Mouse (Mus musculus): Measurements from ENCODE around the gene Erp44. TPM values are rescaled to one million over a fixed set of nuclear protein-coding genes. Genes with fewer than 3 reads are reported as not detected.

Erp44 gene
- 10 to 100 TPM; 34.2 to 35.2 TPM for total RNA-seq (2021)
- long read RNA-seq, transcript Erp44-201 (12 exons, 2,624 nt), result major isoform, 48 of 54 reads
- long read RNA-seq, partial matches to known transcripts, result 2 of 54 reads
- long read RNA-seq, other reads (novel, unspliced or antisense), result 4 of 54 reads

DNA sequence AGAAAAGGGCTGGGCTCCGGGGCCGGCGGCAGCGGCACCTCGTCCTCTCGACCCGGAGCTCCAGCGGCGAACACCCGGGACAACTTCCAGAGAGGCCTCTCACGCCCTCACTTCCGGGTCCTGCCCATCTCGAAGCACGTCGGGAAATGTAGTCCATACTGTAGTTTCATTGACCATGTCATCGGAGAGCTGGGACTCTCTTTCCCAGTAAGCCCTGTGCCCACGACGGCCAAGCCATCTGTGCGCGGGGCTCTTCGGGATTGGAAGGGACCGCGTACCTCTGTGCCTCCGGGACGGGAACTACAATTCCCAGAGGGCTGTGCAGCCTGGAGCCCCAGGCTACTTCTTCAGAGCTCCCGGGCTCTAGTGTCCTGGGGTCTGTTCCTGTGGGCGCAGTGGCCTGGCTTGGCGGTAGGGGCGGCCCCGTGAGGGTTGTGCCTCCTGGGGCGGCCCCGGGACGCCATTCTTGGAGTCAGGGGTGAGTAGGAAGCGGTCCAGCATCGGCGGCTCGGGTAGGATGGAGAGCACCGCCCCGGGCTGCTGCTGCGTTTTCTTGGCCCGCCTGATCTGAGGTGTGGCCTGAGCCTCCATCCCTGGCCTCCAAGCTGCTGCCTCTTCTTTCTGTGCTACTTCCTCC is at the start of gene Erp44, which contains the start of gene Invs:
TSS of gene Erp44 (minus strand) at position 61 of the 637 bp plus-strand sequence.
TSS of gene Invs (plus strand) at position 263 of the 637 bp plus-strand sequence.
- peak; percentile 91 to 92 for DNase-seq (ENCODE audit: low spot score in 2 of 2)

DNA sequence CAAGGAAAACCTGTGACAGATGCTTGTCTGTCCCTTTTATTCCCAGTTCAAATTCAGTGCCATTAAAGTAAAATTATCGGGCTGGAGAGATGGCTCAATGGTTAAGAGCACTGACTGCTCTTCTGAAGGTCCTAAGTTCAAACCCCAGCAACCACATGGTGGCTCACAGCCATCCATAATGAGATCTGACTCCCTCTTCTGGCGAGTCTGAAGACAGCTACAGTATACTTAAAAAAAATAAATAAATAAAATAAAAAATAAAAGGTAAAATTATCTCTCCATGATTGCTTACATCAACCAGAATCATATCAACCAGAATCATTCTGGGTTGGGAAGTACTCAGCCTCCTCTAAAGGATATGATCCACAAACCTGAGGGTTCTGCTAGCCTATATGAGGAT is 48.7 kb upstream of the Erp44 start:
- no peak for DNase-seq (ENCODE audit: low spot score in 2 of 2)

DNA sequence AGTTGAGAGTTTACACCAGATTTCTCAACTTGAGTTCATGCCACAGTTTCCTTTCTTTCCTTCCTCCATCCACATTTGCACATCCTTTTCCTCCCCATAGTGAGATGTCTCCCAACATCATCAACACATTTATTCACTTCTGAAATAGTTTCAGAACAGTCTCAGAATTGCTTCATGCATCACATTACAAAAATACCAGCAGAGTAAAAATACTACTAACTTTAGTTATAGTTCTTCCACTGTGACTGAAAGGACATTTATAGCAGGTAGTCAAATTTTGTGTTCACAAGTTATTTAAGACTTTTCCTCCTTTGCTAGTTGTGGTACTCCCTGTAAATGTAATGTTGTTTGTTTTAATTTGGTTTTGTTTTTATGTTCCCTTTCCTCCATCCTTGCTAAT is 47.8 kb upstream of the Erp44 start:
- DNase-seq (ENCODE audit: low spot score in 2 of 2), result no peak

DNA sequence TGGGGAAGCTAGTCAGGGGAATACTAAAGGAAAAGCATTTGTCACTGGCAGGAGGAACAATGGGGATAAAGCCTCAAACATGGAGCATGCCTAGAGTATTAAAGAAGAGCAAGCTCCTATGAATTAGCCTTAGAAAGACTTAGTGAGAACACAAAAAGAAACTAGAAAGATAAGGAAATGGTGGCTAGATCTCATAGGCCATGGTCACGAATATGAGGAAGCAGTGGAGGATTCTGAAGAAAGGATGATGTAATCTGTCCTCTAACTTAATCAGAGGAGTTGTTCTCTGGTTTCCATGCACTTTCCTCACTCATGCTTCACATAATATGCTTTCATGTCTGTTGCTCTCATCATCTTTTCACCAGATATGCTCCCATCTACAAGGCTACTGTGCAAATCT is 42.7 kb upstream of the Erp44 start:
- DNase-seq (ENCODE audit: low spot score in 2 of 2), result no peak

DNA sequence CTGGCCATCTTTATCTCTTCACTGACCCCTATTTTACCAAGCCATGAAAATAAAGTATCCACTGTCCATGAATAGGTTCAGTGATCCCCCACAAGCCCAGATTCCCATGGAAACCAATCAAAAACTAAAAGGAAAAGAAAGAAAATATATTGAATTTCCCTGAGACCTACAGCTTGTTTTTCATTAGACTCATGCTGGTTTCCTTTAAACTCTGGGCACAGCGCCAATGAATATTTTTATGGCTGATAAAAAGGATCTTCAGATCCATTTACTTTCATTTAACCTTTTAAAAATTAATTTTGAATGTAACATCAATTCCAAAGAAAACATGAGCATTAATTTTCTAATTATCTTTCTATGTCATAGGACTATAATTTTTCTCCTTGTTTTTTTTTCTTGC is 41.9 kb upstream of the Erp44 start:
- DNase-seq (ENCODE audit: low spot score in 2 of 2), result no peak

DNA sequence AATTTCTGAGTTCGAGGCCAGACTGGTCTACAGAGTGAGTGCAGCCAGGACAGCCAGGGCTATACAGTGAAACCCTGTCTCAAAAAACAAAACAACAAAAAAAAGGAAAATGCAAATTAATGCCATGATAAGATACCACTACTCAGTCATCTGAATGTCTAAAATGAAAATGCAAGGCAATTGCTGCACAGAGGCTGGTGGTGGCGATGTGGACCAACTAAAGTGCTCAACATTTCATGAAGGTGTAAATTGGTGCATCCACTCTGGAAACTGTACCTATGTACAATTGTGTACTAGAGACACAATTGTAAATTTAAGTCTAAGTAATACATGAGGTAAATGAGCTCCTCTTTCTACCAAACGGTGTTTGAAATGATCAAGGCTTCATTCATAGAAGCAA is 36.7 kb upstream of the Erp44 start:
- no peak for DNase-seq (ENCODE audit: low spot score in 2 of 2)

DNA sequence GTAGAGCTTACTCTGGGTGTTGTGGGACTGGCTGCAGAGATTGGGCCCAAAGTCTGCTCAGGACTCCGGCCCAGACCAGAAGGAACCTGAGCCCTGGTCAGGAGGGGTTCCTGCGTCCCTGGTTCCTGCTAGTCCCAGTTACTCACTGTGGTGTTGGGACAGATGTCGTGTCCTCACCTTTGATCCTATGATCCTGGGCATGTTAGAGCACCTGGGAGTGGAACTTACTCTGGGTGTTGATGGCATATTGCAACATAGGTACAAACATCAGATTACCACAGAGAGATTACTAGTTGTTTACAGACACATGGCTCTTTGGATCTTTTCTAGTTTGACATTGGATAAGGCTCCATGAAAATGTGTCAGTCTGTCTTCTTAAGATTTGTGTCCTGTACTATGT is 35.5 kb upstream of the Erp44 start:
- DNase-seq (ENCODE audit: low spot score in 2 of 2), result no peak

DNA sequence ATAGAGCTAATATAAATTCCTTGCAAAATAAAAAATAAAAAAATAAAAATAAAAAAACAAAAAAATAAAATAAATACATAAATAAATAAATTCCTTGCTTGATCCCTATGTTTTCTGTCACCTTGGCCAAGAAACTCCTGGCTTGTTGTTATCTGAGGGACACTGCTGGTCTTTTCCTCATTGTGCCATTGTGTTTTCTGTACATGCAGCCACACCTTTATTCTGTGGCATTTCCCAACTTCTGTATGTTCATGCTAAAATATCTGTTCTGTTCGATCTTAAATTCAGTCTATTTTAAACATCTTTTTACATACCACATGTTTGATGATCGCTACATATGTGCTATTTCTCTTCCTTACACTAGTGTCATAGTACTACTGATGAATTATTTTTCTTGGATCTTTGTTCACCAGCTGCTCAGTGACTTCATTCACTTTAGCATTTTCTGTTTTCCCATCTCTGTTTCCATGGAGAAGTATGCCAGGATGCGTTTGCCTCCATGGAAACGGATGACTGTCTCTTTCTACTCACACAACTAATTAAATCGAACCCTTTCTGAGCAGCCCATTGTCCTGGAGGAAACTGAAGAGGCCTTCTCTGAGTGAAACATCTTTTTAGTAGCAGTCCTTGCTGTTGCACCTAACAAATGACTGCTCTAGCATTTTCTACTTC is 7.9 kb upstream of the Erp44 start:
- peak; percentile 13 to 35 for DNase-seq (ENCODE audit: low spot score in 2 of 2)

DNA sequence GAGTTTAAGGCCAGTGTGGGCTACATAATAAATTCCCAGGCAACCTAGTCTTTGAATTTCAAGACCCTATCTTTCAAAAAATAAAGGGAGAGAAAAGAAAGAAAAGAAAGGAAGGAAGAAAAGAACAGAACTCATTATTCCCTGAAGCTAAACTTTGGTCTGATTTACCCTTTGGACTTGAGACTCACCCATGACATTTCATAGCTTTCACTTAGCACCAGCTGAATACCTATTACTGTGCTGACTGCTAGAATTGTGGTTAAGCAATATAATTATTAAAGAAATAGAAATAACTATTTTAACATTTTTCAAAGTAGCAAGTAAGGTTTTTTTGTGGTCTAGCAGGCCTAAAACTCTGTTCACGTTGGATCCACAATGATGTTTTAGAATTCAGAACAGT is 1.8 kb upstream of the Erp44 start:
- DNase-seq (ENCODE audit: low spot score in 2 of 2), result no peak

DNA sequence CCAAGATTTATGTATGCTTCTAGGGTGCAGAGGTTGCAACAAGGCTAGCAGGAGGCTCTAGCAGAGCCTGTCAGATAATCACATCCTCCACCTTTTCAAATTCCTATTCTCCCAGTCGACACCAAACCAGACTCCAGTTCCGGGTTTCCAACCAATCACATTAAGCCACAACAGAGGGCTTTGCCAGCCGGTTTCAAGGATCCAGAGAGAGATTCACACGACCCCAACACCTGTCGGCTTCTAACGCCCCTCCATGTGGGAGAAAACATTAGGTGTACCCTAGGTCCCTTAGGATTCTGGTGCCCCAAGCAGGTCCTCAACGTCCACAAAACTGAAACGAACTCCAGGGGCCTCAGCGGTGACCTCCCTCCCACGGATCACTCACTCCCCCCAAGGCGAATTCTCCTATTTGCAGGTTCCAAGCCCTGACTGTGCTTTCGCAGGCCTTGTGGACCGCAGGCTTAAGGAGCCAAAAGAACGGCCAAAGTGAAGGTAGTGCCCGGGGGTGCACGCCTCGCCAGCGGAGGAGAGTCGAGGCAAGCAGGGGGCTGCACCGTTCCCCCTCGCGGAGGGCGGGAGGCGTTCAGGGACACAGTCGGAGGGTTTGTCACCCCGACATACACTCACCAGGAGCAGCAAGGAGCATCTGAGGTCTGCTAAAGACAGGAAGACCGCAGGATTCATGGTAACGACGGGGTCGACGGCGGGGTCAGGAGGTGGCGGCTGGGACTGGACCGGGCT is 431 bp downstream of the Erp44 start:
- peak; percentile 39 to 47 for DNase-seq (ENCODE audit: low spot score in 2 of 2)

DNA sequence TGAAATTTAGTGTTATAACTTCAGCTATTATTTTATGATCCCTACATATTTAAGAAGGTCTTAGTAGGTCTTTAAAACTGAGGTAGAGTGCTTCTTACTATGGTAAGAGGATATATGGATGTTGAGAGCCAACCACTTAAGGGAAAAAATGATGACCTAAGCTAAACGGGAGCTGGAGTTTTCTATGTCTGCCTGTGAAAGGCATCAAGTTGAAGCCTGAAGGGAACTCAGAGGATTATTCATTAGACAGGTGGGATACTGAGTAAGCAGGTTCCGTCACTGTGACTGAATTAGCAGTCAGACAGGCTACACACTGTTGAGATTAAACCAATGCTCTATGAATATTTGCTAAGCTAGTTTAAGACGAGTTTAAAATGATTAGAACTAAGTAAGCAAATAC is 2.3 kb downstream of the Erp44 start:
- DNase-seq (ENCODE audit: low spot score in 2 of 2), result no peak

DNA sequence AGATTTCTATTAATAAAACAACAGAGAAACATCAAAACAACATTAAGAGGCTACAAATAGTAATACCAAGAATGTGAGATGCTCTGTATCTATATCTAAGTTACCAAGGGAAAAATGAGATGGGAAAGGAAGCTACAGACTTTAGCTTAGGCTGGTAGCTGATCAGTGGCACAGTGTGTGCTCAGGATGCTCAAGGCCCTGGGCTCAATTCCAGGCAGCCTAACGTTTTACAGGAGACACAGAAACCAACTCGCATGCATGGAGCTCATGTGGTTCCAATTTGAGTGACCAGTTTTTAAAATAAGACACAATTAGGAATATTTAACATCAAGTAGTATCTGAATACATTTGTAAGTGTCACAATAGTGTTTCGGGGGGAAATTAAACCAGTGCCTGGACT is 3.6 kb downstream of the Erp44 start:
- no peak for DNase-seq (ENCODE audit: low spot score in 2 of 2)

DNA sequence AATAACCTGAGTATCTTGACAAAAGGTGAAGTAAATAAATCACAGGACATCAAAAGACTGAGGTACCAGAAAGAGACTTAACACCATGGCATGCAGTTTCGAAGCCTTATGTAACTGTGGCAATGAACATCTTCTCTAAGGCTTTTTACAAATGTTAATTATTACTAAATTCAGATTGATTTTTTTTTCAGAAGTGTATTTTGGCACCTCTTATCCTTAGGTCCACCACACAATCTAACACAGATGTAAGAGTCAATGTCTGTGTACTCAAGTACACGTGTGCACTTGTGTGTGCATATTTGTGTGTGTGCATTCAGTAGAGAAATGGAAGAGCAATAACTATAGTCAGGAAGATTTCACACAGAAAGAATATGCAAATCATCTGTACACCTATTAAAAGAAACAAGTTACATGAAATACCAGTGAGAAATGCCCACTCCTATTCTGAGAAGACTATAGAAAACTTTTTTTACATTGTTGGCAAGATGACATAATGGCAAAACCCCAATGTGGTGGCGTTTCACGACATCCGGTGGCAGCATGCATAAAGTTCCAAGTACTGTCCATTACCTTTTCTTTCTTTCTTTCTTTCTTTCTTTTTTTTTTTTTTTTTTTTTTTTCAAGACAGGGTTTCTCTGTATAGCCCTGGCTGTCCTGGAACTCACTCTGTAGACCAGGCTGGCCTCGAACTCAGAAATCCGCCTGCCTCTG is 6.1 kb downstream of the Erp44 start:
- no peak for DNase-seq (ENCODE audit: low spot score in 2 of 2)

DNA sequence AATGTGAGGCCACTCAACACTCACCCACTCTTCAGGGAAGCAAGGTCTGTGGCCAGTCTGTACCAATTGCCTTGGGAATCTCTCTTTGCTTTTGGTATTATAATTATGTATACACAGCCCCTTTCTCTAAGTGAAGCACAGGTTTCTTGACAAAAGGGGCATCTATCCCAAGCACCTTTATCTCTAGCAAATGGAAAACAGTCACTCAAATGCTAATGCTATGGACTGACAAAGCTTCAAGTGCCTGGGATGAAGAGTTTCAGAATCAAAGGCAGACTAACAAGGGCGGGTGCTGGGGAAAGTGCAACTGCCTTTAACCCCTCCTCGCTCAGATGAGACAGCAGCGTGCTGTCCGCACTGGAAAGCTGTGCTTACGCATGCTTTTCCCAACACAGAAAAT is 7.5 kb downstream of the Erp44 start:
- DNase-seq (ENCODE audit: low spot score in 2 of 2), result no peak

DNA sequence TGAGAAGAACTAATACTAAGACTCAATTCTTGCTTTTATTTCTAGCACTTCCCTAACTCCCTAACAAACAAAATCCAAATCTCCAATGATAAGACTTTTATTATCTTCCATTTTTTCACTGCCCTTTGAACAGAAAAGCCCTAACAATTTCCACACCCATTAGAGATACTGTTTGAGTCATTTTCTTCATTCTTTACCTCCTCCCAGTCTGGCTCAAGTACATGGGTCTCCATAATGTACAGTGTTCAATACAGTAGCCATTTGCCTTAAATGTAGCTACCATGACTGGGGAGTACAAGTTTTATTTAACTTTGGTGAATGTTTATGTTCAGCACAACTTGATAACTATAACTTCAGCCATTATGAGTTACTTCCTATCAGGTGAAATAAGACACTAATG is 8.8 kb downstream of the Erp44 start:
- no peak for DNase-seq (ENCODE audit: low spot score in 2 of 2)

DNA sequence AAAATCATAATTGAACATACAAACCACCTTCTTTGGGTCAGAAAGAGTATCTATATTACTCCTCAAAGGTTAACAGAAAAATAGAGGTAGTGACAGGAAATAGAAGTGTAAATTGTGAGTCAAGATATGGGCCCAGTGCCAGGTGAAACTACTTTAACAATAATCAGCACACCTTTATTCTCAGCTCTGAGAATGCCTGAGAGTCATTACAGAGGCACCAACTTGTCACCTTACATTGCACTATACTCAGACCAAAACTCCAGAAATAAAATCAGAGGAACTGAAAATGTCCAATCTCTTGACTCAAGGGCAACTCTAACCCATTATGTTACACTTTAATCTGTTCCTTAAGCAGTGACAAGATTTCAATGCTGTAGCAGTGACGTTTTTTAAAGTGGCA is 11.2 kb downstream of the Erp44 start:
- no peak for DNase-seq (ENCODE audit: low spot score in 2 of 2)

DNA sequence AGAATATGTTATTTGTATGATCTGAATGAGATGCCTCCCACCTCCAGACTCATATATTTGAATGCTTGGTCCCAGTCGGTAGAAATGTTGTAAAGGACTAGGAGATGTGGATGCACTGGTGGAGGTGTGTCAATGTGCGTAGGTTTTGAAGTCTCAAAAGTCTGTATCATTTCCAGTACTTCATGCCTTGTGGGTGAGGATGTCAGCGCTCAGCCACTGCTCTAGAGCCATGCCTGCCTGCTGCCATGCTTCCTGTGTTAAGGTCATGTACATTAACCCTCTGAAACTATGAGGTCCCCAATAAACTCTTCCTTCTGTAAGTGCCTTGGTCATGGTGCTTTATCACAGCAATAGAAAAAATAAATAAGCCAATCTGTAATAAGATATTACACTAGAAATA is 11.7 kb downstream of the Erp44 start:
- DNase-seq (ENCODE audit: low spot score in 2 of 2), result no peak

DNA sequence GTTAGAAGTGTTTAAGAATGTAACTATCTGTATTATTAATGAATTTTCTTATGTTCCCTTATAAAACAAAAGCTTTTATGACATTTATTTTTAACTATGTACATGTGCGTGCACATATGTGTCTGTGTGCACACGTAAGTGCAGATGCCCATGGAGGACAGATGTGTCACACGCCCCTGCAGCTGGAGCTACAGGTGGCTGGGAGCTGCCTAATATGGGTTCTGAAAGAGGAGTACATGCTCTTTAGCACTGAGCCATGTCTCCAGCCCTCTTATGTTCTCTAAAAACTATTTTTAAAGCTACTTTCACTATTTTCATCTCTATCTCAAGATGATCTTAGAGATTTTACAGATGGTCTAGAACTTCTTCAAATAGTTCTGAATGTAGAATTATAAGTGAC is 21.3 kb downstream of the Erp44 start:
- no peak for DNase-seq (ENCODE audit: low spot score in 2 of 2)

DNA sequence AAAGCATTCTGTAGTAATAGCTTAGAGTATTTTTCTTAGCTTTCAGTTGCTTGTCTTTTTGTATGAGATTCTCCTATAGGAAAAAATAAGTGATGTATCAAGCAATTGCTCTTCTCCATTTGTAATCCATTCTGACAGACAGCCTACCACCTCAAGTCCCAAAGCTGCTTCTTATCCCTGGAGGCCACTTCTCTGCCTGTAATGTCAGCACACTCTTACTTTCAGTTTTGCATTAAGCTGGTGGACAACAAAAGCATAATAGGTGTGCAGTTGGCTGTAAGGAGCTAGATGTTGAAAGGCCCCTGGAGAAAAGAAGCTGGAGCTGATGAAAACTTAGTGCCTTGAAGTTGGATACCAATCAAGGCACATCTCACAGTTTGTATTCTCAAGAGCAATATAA is 26.1 kb downstream of the Erp44 start:
- DNase-seq (ENCODE audit: low spot score in 2 of 2), result no peak

DNA sequence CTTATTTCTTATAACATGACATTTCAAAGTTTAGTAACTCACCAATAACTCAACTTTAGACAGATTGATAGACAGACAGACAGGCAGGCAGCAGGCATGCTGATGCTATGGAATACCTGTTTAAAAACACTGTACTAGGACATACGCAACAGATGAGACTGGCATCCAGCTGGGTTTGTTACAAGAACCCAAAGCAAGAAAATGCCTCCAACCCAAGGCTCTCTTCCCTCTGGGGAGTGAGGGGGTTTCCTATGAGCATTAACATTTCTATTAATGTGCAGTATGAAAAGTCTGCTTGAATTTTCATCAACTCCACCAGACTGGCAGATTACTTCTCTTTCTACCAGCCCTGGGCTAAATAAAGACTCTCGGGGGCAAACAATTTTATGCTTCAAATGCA is 35.1 kb downstream of the Erp44 start:
- DNase-seq (ENCODE audit: low spot score in 2 of 2), result no peak

DNA sequence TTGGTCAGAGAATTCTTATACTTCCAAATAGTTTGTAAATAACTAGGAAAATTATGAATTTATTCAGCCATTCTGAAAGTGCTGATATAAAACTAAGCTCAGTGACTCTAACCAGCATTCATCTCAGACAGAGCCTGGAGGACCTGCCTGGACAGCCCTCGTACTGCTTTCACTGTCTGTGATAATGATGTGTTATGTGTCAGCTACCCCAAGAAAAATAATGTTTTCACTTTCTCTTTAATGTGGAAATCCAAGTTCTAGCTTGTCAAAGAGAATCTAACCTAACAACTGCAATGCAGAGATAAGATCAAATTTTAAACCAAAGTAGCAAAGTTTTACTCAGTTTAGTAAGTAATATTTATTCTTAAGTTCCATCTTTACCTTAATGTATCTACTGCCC is 35.6 kb downstream of the Erp44 start:
- DNase-seq (ENCODE audit: low spot score in 2 of 2), result no peak

DNA sequence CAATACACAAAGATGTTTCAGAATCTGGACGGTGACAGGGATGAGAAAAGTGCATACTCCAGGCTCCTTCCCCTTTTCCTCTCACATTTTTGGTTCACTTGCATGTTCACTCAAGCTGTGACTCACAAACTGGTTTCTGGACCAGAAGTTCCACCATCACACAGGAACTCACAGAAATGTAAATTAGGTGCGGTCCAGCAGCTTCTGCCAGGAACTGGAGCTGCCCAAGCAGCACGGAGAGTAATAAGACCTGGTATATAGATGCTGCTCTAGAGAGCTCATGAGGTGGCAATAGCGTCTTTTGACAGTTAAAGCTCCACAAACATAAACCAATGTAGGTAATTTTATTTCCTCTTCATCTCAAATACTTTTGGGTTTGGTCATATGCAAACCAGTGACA is 36.9 kb downstream of the Erp44 start:
- DNase-seq (ENCODE audit: low spot score in 2 of 2), result no peak

Measured in layer of hippocampus, postnatal 10 days (tissue).